Mouse (Mus musculus): ENCODE data around the gene Jdp2. TPM values are rescaled to one million over a fixed set of nuclear protein-coding genes. Genes with fewer than 3 reads are reported as not detected.

Jdp2 gene
- polyA plus RNA-seq, 1 experiment from 2014 or later = 0.17 TPM

GRCm38 (mm10) chr12:85602811-85603210, 4.0 kb downstream of the Jdp2 start:
- whole genome bisulfite sequencing (ENCODE audit: insufficient replicate concordance) = 17% methylated on average over 12 of the region's 12 CpGs
- H3K9ac ChIP-seq = no peak overlapping the region
- H3K4me2 ChIP-seq = no peak overlapping the region
- H3K27ac ChIP-seq = no peak overlapping the region
- no peaks in the 10 kb centered on the region for H3K36me3 ChIP-seq
- H3K4me3 ChIP-seq = no peak overlapping the region
- no peaks in the 10 kb centered on the region for H3K9me3 ChIP-seq (replicated peaks)
- peaks cover 61% of the 10 kb centered on the region for H3K27me3 ChIP-seq (replicated peaks)
- H3K4me1 ChIP-seq = peaks cover 26% of the 10 kb centered on the region
- ATAC-seq = no peak

- Histone ChIP-seq H3K4me3 (no peak overlapping the region), H3K27ac (no peak overlapping the region), H3K9ac (no peak overlapping the region), H3K36me3 (no peaks in the 10 kb centered on the region; the same call in 1 of the 2 replicates), H3K4me1 (peaks cover 20% of the 10 kb centered on the region), H3K9me3 (replicated peaks) (no peaks in the 10 kb centered on the region), H3K4me2 (no peak overlapping the region), H3K27me3 (replicated peaks) (peaks cover 52% of the 10 kb centered on the region)
- no peak for ATAC-seq
- WGBS (ENCODE audit: insufficient replicate concordance) = 45% methylated on average over 9 of the region's 9 CpGs
These were observed 4.9 kb downstream of the Jdp2 start for GRCm38 (mm10) chr12:85603767-85604166.

DNA sequence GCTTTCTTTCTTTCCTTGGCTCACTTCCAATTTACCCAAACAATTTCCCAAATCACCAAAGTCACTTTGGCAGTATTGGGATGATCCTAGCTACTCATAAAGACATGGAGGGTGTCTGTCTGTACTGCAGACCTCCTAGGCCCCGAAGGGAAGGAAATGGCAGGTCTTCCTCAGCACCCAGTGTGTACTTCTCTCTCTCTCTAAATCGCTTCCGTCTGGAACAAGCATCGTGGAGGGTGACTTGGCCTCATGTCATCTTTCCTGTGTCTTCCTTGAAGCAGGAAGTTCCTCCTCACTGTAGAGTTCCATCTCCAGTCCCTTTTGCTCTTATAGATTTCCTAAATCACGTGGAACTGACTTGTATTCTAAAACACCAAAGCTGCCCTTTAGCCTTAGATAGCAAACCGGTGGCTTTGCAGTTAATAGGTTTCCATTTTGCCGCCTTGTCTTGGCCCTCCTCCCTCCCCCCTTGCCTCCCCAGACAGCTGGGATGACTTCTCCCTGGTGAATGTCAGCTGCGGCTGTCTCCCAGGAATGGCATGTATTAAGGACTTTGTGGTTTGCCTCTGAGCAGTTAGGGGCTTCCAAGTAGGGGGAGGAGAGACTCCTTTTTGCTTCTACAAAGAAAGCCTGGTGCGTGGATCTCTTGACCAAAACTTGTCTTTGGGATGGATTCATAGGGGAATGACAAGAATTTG, 5.6 kb downstream of the Jdp2 start:
- WGBS (ENCODE audit: insufficient replicate concordance) = 29% methylated on average over 9 of the region's 9 CpGs
- Histone ChIP-seq H3K9me3 (replicated peaks) (no peaks in the 10 kb centered on the region), H3K27ac (no peak overlapping the region), H3K4me1 (peaks cover 20% of the 10 kb centered on the region), H3K4me3 (no peak overlapping the region), H3K4me2 (no peak overlapping the region), H3K27me3 (replicated peaks) (peaks cover 45% of the 10 kb centered on the region), H3K36me3 (peaks cover under 1% of the 10 kb centered on the region), H3K9ac (no peak overlapping the region)
- no peak for ATAC-seq

DNA sequence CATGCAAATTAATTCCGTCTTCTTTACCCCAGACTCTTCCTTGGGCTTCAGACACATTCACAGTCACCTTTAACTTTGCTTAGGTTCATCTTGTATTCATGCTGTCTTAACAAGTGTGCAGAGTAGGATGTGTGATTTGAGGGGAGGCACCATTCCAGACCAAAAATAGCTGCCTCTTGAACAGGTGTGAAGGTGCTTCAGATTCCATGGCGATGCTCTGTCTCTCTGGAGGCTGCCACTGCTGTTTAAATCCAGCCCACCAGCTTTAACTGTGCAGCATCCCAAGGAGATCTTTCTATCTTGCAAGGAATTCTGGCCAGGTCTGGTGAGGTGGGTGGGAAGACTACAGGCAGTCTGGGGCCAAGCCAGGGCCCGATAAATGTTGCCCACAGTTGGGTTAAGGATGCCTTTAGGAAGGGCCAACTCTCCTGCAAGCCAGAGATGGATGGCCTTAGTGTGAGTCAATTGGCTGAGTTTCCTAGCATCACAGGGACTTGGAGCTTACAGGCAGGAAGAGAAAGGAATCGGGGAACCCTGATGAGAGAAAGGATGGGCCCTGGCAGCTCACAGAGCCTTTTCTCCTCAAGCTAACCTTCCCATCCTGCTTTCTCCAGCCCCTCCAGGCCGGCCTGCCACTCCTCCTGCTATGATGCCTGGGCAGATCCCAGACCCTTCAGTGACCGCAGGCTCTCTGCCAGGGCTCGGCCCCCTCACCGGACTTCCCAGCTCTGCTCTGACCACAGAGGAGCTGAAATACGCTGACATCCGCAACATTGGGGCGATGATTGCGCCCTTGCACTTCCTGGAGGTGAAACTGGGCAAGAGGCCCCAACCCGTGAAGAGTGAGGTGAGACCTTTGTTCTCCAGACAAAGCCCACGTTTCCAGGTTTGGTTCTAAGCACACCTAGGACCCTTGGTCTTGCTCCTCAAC, 9.0 kb downstream of the Jdp2 start:
- H3K4me1 ChIP-seq = peaks cover 7% of the 10 kb centered on the region
- H3K36me3 ChIP-seq = peaks cover 5% of the 10 kb centered on the region
- H3K27me3 ChIP-seq (replicated peaks) = peaks cover 12% of the 10 kb centered on the region
- H3K4me2 ChIP-seq = no peak overlapping the region
- H3K9me3 ChIP-seq (replicated peaks) = no peaks in the 10 kb centered on the region
- H3K9ac ChIP-seq = no peak overlapping the region
- ATAC-seq = no peak
- 61% methylated on average over 14 of the region's 14 CpGs for WGBS (ENCODE audit: insufficient replicate concordance)
- no peak overlapping the region for H3K4me3 ChIP-seq
- no peak overlapping the region for H3K27ac ChIP-seq

GRCm38 (mm10) chr12:85610167-85610566, 11.3 kb downstream of the Jdp2 start:
- no peaks in the 10 kb centered on the region for H3K27me3 ChIP-seq (replicated peaks)
- no peaks in the 10 kb centered on the region for H3K4me1 ChIP-seq
- H3K9me3 ChIP-seq (replicated peaks) = no peaks in the 10 kb centered on the region
- ATAC-seq = no peak
- H3K27ac ChIP-seq = no peak overlapping the region
- 78% methylated on average over 9 of the region's 9 CpGs for WGBS (ENCODE audit: insufficient replicate concordance)
- peaks cover 5% of the 10 kb centered on the region for H3K36me3 ChIP-seq
- H3K4me3 ChIP-seq = no peak overlapping the region
- no peak overlapping the region for H3K4me2 ChIP-seq
- no peak overlapping the region for H3K9ac ChIP-seq

GRCm38 (mm10) chr12:85614090-85614489, 15.3 kb downstream of the Jdp2 start:
- no peak overlapping the region for H3K4me3 ChIP-seq

GRCm38 (mm10) chr12:85615486-85615885, 16.7 kb downstream of the Jdp2 start:
- no peak overlapping the region for H3K4me3 ChIP-seq
- H3K9me3 ChIP-seq (replicated peaks) = no peaks in the 10 kb centered on the region
- no peak for ATAC-seq
- H3K27me3 ChIP-seq (replicated peaks) = no peaks in the 10 kb centered on the region
- H3K9ac ChIP-seq = no peak overlapping the region
- no peak overlapping the region for H3K4me2 ChIP-seq
- 72% methylated on average over 8 of the region's 8 CpGs for WGBS (ENCODE audit: insufficient replicate concordance)
- H3K36me3 ChIP-seq = no peaks in the 10 kb centered on the region; the same call in 1 of the 2 replicates
- H3K4me1 ChIP-seq = no peaks in the 10 kb centered on the region
- H3K27ac ChIP-seq = no peak overlapping the region

More at GRCm38 (mm10) chr12:85614090-85614489, 15.3 kb downstream of the Jdp2 start:
- Histone ChIP-seq H3K4me2 (no peak overlapping the region), H3K27ac (no peak overlapping the region), H3K36me3 (peaks cover 5% of the 10 kb centered on the region; the same call in 1 of the 2 replicates), H3K9me3 (replicated peaks) (no peaks in the 10 kb centered on the region), H3K4me1 (no peaks in the 10 kb centered on the region), H3K27me3 (replicated peaks) (no peaks in the 10 kb centered on the region), H3K9ac (no peak overlapping the region)
- ATAC-seq = no peak
- WGBS (ENCODE audit: insufficient replicate concordance) = 70% methylated on average over 4 of the region's 4 CpGs

GRCm38 (mm10) chr12:85617885-85618284, 19.1 kb downstream of the Jdp2 start:
- Histone ChIP-seq H3K4me3 (no peak overlapping the region), H3K36me3 (no peaks in the 10 kb centered on the region), H3K4me2 (no peak overlapping the region), H3K9ac (no peak overlapping the region), H3K27me3 (replicated peaks) (no peaks in the 10 kb centered on the region), H3K9me3 (replicated peaks) (no peaks in the 10 kb centered on the region), H3K4me1 (no peaks in the 10 kb centered on the region), H3K27ac (no peak overlapping the region)
- ATAC-seq = no peak
- 77% methylated on average over 9 of the region's 9 CpGs for WGBS (ENCODE audit: insufficient replicate concordance)

- no peak overlapping the region for H3K27ac ChIP-seq
- no peaks in the 10 kb centered on the region for H3K36me3 ChIP-seq
- no peaks in the 10 kb centered on the region for H3K27me3 ChIP-seq (replicated peaks)
- H3K4me3 ChIP-seq = no peak overlapping the region
- 70% methylated on average over 5 of the region's 5 CpGs for WGBS (ENCODE audit: insufficient replicate concordance)
- H3K4me2 ChIP-seq = no peak overlapping the region
- ATAC-seq = no peak
- H3K9ac ChIP-seq = no peak overlapping the region
- H3K9me3 ChIP-seq (replicated peaks) = no peaks in the 10 kb centered on the region
- 0 out of 2 replicates have a peak, but pooled peaks cover 1% of the 10 kb centered on the region for H3K4me1 ChIP-seq
These were observed 19.6 kb downstream of the Jdp2 start for GRCm38 (mm10) chr12:85618430-85618829.

- H3K27me3 ChIP-seq (replicated peaks) = no peaks in the 10 kb centered on the region
- WGBS (ENCODE audit: insufficient replicate concordance) = 65% methylated on average over 7 of the region's 7 CpGs
- H3K36me3 ChIP-seq = no peaks in the 10 kb centered on the region
- no peak overlapping the region for H3K4me3 ChIP-seq
- no peaks in the 10 kb centered on the region for H3K9me3 ChIP-seq (replicated peaks)
- no peak for ATAC-seq
- no peak overlapping the region for H3K9ac ChIP-seq
- H3K4me2 ChIP-seq = no peak overlapping the region
- peaks cover 9% of the 10 kb centered on the region; the same call in 1 of the 2 replicates for H3K4me1 ChIP-seq
- no peak overlapping the region for H3K27ac ChIP-seq
These were observed 20.6 kb downstream of the Jdp2 start for GRCm38 (mm10) chr12:85619283-85619897.

- Histone ChIP-seq H3K27ac (no peak overlapping the region), H3K36me3 (no peaks in the 10 kb centered on the region), H3K4me3 (no peak overlapping the region), H3K4me2 (no peak overlapping the region), H3K9me3 (replicated peaks) (no peaks in the 10 kb centered on the region), H3K4me1 (peaks cover 9% of the 10 kb centered on the region; the same call in 1 of the 2 replicates), H3K9ac (no peak overlapping the region), H3K27me3 (replicated peaks) (no peaks in the 10 kb centered on the region)
- no peak for ATAC-seq
- 70% methylated on average over 11 of the region's 11 CpGs for WGBS (ENCODE audit: insufficient replicate concordance)
These were observed 21.1 kb downstream of the Jdp2 start for GRCm38 (mm10) chr12:85619898-85620443.

Data from liver, embryonic 12.5 days (tissue).